Mouse (Mus musculus) C2C12 (cell line): Measurements from ENCODE around the gene Slc25a3. TPM values are rescaled to one million over a fixed set of nuclear protein-coding genes. Genes with fewer than 3 reads are reported as not detected.

ENCODE experiments used
- H3K27me3 ChIP-seq: one replicate; pipeline ENCODE4 v1.6.1; 2011; ENCODE audit not compliant: control insufficient read depth, insufficient read depth, insufficient read length
- H3K36me3 ChIP-seq: one replicate; pipeline ENCODE4 v1.6.1; 2011; ENCODE audit not compliant: control insufficient read depth, insufficient read depth
- H3K4me3 ChIP-seq: one replicate; pipeline ENCODE4 v1.5.1; 2011; ENCODE audit warnings: mild to moderate bottlenecking, control low read depth; ENCODE audit not compliant: poor library complexity, insufficient read depth, severe bottlenecking
- H3K79me2 ChIP-seq: one replicate; pipeline ENCODE4 v1.6.1; 2011; ENCODE audit not compliant: control insufficient read depth, insufficient read depth
- H3K79me3 ChIP-seq: one replicate; pipeline ENCODE4 v1.6.1; 2011; ENCODE audit warnings: low read depth, control low read depth
- H3ac ChIP-seq: one replicate; pipeline ENCODE3; 2011; ENCODE audit warnings: low read depth; ENCODE audit not compliant: control insufficient read depth, insufficient read length
- CEBPB ChIP-seq: IDR thresholded peaks from one replicate; pipeline ENCODE4 v1.6.1; 2011; ENCODE audit warnings: low read depth, mild to moderate bottlenecking, control low read depth, moderate library complexity
- CTCF ChIP-seq: IDR thresholded peaks from one replicate; pipeline ENCODE4 v1.5.1; 2011; ENCODE audit not compliant: control insufficient read depth, insufficient read depth, insufficient read length
- FOSL1 ChIP-seq: IDR thresholded peaks from one replicate; pipeline ENCODE4 v1.8.0; 2011; ENCODE audit warnings: mild to moderate bottlenecking, low read length; ENCODE audit not compliant: poor library complexity, insufficient read depth, severe bottlenecking
- MAX ChIP-seq: IDR thresholded peaks from one replicate; pipeline ENCODE4 v1.6.1; 2011; ENCODE audit warnings: mild to moderate bottlenecking, control low read depth
- MYOD1 ChIP-seq: IDR thresholded peaks from one replicate; pipeline ENCODE4 v1.6.1; 2011; ENCODE audit warnings: low read depth; ENCODE audit not compliant: control insufficient read depth, insufficient read length
- MYOG ChIP-seq: IDR thresholded peaks from one replicate; pipeline ENCODE4 v1.6.1; 2011; ENCODE audit not compliant: control insufficient read depth, insufficient read length; ENCODE audit errors: extremely low read depth
- USF1 ChIP-seq: IDR thresholded peaks from one replicate; pipeline ENCODE4 v1.6.1; 2011; ENCODE audit warnings: low read depth, mild to moderate bottlenecking, control low read depth, moderate library complexity
- polyA plus RNA-seq: library from polyadenylated mRNA; unstranded; fragments of >200 nt; fragmentation: generic; extraction: Trizol; gene quantifications from one replicate; pipeline ENCODE4 v1.2.1, GENCODE M21; 2012; ENCODE audit warnings: missing spikeins

Slc25a3 gene
- polyA plus RNA-seq, 1 experiment, result 722 TPM

- Histone ChIP-seq H3K4me3 (no peak overlapping the region), H3K79me3 (peaks cover 12% of the 10 kb centered on the region), H3K79me2 (peaks cover 14% of the 10 kb centered on the region), H3K36me3 (peaks cover 7% of the 10 kb centered on the region), H3ac (no peak overlapping the region), H3K27me3 (no peaks in the 10 kb centered on the region)
- no peak for TF ChIP-seq FOSL1
Observed at GRCm38 (mm10) chr10:91127395-91127794, 3.5 kb upstream of the Slc25a3 start.

DNA sequence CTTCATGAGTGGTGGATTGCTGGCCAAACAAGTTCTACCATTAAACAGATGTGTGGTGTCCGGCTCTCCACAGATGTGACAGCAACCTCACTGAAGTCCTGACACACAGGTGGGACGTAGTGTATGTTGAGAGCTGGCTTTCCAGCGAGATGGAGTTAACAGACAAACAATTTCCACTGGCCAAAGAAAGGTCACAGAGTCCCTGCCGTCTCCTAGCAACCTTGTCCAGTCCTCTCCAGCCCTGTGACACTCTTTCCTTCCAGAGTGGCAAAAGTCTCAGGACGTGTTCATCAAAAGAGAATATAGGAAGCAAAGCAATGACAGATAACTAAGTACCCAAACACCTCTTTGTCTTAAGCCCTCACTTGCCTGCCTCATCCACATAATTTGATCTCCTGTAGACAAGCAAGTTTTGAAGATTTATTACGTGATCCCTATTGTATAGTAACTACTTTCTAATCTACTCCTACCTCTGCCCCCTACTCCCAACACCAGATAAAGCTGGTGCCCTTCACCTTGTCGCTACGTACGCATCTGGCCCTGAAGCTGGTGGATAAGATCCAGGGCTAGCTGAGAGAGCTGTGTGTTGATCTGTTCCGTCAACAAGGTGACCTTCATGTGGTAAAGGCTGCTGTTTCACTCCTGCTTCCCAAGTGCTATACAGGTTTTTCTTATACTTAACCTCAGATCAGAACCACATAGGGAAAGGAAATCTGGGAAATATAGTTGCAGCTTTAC lies 2.9 kb upstream of the Slc25a3 start:
- Histone ChIP-seq H3K79me3 (peaks cover 18% of the 10 kb centered on the region), H3K36me3 (peaks cover 13% of the 10 kb centered on the region), H3K27me3 (no peaks in the 10 kb centered on the region), H3K79me2 (peaks cover 20% of the 10 kb centered on the region), H3K4me3 (no peak overlapping the region), H3ac (no peak overlapping the region)
- TF ChIP-seq USF1 (no peak), CTCF (no peak), CEBPB (no peak), MAX (no peak), FOSL1 (no peak), MYOG (no peak), MYOD1 (no peak)

DNA sequence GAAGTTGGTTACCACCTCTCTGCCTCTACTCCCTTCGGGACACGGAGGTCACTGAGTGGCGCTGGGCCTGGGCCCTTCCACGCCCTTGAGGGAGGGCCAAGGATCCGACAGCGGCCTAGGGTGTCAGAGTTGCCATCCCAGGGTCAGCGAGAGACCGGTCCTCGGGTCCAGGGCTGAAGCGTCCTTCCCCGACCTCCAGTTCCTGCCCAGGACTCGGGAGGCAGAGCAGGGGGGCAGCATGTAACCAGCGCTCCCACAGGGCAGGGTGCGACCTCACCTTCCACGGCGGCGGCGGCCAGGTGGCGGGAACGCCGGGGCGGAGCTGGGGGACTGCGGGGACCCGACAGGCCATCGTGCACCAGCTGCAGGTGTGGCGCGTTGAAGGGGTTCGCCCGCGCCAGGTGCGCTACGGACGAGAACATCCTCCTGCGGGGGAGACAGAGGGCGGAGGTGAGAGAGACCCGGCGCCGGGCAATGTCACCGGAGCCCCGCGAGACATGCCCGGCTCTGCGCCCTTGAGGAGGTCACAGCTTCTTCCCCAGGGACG lies 505 bp downstream of the Slc25a3 start:
- TF ChIP-seq USF1 (no peak), MAX (no peak), CTCF (no peak), MYOD1 (no peak), MYOG (no peak), CEBPB (no peak), FOSL1 (no peak)
- Histone ChIP-seq H3K36me3 (peaks cover 47% of the 10 kb centered on the region), H3K4me3 (peak overlapping the region; percentile 98), H3ac (peak overlapping the region; percentile 98), H3K79me2 (peaks cover 54% of the 10 kb centered on the region), H3K79me3 (peaks cover 47% of the 10 kb centered on the region), H3K27me3 (no peaks in the 10 kb centered on the region)

DNA sequence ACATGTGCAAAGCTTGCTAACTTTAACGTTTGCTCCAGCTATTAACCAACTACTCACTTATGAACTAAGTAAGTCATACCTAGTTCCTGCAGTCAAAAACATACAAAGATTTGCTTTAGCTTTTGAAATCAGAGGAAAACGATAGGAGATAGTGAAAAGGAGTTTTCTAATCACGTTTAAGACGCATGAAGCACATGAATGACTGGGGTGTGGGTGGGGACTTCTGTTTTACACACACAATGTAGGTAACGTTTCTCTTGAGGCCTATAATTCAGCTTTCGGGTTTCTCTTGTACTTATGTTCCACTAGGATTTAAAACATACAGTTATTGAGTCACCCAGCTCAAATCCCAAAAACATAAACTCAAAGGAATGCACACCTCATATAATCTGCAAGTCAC lies 1.2 kb downstream of the Slc25a3 start:
- H3ac ChIP-seq, result peak overlapping the region; percentile 52
- H3K79me2 ChIP-seq, result peaks cover 56% of the 10 kb centered on the region
- H3K27me3 ChIP-seq, result no peaks in the 10 kb centered on the region
- H3K36me3 ChIP-seq, result peaks cover 54% of the 10 kb centered on the region
- peak overlapping the region; percentile 98 for H3K4me3 ChIP-seq
- TF ChIP-seq MYOD1 (no peak), MAX (no peak), CTCF (no peak), USF1 (no peak)
- peaks cover 47% of the 10 kb centered on the region for H3K79me3 ChIP-seq

DNA sequence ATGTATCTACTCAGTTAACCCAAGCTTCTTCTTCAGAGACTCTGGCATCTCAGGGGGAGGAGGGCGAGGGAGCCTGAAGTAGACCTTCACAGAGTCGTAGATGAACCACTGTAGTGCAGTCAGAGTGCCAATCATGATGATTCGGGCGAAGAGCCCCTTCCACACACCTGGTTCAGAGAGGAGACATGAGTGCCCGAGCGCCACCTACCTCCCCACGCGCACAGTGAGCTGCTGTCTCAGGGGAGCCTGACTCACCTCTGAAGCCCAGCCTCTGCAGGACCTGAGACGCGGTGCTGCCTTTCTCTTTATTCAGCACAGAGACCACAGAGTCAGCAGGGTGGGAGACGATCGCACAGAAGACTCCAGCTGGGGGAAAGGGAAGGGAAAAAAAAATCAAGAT lies 6.9 kb downstream of the Slc25a3 start:
- TF ChIP-seq CTCF (no peak), FOSL1 (no peak), CEBPB (no peak), USF1 (no peak), MYOD1 (no peak), MAX (no peak), MYOG (no peak)
- H3K27me3 ChIP-seq, result no peaks in the 10 kb centered on the region
- peaks cover 37% of the 10 kb centered on the region for H3K79me2 ChIP-seq
- peaks cover 91% of the 10 kb centered on the region for H3K36me3 ChIP-seq
- peaks cover 30% of the 10 kb centered on the region for H3K79me3 ChIP-seq
- no peak overlapping the region for H3ac ChIP-seq
- no peak overlapping the region for H3K4me3 ChIP-seq

DNA sequence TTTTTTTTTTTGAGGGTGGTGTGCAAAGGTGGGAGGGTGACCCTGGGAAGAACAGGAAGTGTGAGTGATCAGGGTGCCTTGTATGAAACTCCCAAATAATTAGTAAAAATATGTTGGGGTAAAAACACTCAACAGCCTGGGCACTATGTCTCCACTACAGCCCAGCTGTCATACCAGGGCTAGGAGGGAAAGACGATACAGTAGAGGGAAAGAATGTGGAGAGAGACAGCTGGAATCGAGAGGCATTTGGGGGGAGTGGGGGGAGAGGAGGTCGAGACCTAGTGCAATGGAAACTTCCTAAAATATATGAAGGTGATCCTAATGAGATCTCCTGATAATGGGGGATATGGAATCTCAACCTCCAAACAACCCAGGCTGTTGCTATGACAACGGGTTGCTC lies 14.0 kb downstream of the Slc25a3 start:
- peaks cover 20% of the 10 kb centered on the region for H3K36me3 ChIP-seq
- H3K4me3 ChIP-seq, result no peak overlapping the region
- no peaks in the 10 kb centered on the region for H3K79me3 ChIP-seq
- TF ChIP-seq CEBPB (no peak), CTCF (no peak), MYOD1 (no peak), FOSL1 (no peak), MYOG (no peak), USF1 (no peak), MAX (no peak)
- H3K27me3 ChIP-seq, result no peaks in the 10 kb centered on the region
- no peak overlapping the region for H3ac ChIP-seq
- no peaks in the 10 kb centered on the region for H3K79me2 ChIP-seq
